Mouse (Mus musculus) olfactory bulb, adult 2 months (tissue): ENCODE measurements around the gene Ppp1r37.

Experiments used
- CTCF ChIP-seq: fragments of 200-500 bp; IDR thresholded peaks from 2 replicates; pipeline ENCODE4 v1.5.1; 2012; ENCODE audit warnings: low read depth, mild to moderate bottlenecking, low read length, moderate library complexity; ENCODE audit not compliant: insufficient read depth
- POLR2A ChIP-seq: fragments of 200-500 bp; IDR thresholded peaks from 2 replicates; pipeline ENCODE4 v1.6.1; 2012; ENCODE audit warnings: mild to moderate bottlenecking, low read depth, low read length, moderate library complexity; ENCODE audit not compliant: insufficient read depth

- TF ChIP-seq POLR2A (peak; percentile 81), CTCF (no peak)
Observed at GRCm38 (mm10) chr7:19603849-19604605, 41.2 kb upstream of the Ppp1r37 start, which contains the start of gene Clasrp.
